Mouse (Mus musculus) gastrocnemius, postnatal 10 days (tissue): ENCODE results near the gene Krtap19-2. TPM values are rescaled to one million over a fixed set of nuclear protein-coding genes. Genes with fewer than 3 reads are reported as not detected.
A peak's percentile ranks its signal among the peaks of the same experiment; 100 is the strongest.

Experiments used
- DNase-seq: peaks from one replicate; pipeline ENCODE4 v3.0.0; 2021; ENCODE audit warnings: mixed read lengths
- long read RNA-seq, 2 experiments: library from polyadenylated mRNA; stranded (forward); transcript quantifications; one replicate each; pipeline ENCODE4 v2.0.0; 2021
- total RNA-seq, 2 experiments: library from RNA; stranded (reverse); gene quantifications; 2 replicates each; pipeline ENCODE4 v1.2.3; 2021

Krtap19-2 gene
- total RNA-seq = not detected
- long read RNA-seq, experiment 1 = 0 reads
- long read RNA-seq, experiment 2 = 0 reads

DNA sequence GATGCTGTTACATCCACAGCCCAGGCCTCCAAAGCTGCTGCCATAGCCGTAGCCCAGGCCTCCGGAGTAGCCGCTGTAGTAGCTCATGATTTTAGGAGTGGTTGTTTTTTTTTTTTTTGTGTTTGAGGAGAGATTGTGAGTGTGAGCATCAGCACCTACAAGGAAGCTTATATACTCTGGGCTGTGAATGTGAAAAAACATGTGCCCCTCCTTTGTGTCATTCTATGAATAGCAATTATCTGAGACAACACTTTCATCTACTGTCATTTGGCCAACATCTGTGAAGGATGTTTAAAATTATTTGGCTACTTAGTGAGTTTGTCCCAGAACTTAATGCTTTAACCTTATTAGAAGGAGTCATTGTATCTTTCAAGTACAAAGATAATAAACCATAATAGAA is at the start of gene Krtap19-2:
Gene Krtap19-2, minus strand, starts transcription at position 101 of the 400 bp plus-strand sequence.
- DNase-seq = no peak

GRCm38 (mm10) chr16:88896357-88896756 is 22.3 kb upstream of the Krtap19-2 start, which contains the start of gene Krtap19-5:
Krtap19-5 (minus strand) TSS chr16:88896457.
- no peak for DNase-seq

GRCm38 (mm10) chr16:88886870-88887269 is 12.8 kb upstream of the Krtap19-2 start:
- no peak for DNase-seq

DNA sequence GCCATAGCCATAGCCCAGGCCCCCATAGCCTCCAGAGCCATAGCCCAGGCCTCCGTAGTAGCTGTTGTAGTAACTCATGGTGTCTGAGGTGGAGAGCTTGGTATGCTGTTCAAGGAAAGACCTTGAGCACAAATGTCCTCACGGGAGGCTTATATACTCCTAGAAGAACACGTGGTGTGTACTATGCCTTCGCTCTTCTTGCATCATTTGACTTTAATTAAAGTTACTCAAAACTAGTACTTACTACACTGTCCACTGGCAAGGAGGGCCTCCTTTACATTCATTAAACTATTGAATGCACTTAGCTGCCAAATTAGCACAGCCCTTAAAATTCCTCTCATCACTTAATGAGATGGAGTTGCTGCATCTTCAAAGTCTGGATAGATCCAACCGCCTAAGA is 10.9 kb upstream of the Krtap19-2 start, which contains the start of gene Krtap19-4:
Gene Krtap19-4, minus strand, starts transcription at position 101 of the 400 bp plus-strand sequence.
- no peak for DNase-seq

DNA sequence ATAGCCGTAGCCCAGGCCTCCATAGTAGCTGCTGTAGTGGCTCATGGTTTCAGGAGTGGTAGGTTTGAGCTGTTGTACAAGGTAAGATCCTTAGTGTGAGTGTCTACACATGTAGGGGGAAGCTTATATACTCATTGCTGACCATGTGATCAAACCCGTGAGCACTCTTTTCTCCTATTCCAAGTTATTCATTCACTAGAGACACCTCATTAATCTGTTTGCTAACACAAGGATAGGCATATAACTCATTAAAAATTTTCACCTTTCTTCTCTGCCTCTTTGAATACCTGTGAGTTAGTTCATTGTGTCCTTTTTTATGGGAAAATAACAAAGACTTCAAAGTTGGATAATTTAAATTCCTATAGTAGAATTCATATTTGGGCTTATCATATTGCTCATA is 3.9 kb upstream of the Krtap19-2 start, which contains the start of gene Krtap19-3:
Gene Krtap19-3, minus strand, starts transcription at position 101 of the 400 bp plus-strand sequence.
- DNase-seq = no peak

DNA sequence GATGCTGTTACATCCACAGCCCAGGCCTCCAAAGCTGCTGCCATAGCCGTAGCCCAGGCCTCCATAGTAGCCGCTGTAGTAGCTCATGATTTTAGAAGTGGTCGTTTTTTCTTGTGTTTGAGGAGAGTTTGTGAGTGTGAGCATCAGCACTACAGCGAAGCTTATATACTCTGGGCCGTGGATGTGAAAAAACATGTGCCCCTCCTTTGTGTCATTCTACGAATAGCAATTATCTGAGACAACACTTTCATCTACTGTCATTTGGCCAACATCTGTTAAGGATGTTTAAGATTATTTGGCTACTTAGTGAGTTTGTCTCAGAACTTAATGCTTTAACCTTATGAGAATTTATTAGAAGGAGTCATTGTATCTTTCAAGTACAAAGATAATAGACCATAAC is 4.8 kb downstream of the Krtap19-2 start, which contains the start of gene Krtap19-1:
Gene Krtap19-1, minus strand, starts transcription at position 101 of the 400 bp plus-strand sequence.
- DNase-seq = no peak

DNA sequence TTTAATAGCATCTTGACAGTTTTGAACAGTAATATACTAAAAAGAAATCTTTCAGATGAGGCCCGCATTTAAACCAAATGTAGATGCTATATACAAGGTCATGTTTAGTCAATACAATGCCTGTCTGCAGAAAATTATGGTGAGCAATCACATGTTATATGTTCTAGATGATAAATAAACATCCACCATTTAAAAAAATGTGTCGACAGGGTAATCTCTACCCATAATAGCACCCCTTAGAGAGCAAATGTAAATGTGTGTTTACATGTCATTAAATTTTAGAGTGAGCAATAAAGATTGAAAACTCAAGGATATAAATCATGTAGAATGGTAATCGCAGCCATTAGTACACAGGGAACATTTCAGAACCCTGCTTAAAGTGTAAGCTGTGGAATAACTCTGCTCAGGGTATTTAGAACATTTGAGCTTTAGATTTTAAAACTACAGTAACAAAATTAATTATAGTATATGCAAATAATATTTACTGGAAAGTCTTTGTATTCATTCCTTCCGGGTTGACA is 9.1 kb downstream of the Krtap19-2 start:
- no peak for DNase-seq

- peak; percentile 8 for DNase-seq
These were observed 22.6 kb downstream of the Krtap19-2 start for GRCm38 (mm10) chr16:88851450-88851849.

- DNase-seq = no peak
These were observed 25.5 kb downstream of the Krtap19-2 start for GRCm38 (mm10) chr16:88848558-88848957.

DNA sequence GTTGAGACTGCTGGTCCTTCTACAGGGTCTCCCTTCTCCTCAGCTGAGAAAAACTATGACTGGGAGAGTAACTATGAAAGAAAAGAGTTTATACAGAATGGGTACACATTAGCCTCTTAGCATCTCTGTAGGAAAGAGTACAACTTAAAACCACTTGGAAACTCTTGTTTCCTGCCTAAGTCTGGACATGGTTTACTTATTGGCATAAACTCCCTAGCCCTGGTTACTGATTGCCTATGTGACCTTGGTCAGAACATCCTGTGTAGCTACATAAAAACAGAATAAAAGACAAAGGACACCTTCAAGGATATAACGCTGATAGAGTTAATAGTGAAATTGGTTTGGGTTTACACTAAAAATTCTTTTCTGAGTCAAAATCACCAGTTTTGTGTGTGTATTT is 26.7 kb downstream of the Krtap19-2 start:
- DNase-seq = no peak

DNA sequence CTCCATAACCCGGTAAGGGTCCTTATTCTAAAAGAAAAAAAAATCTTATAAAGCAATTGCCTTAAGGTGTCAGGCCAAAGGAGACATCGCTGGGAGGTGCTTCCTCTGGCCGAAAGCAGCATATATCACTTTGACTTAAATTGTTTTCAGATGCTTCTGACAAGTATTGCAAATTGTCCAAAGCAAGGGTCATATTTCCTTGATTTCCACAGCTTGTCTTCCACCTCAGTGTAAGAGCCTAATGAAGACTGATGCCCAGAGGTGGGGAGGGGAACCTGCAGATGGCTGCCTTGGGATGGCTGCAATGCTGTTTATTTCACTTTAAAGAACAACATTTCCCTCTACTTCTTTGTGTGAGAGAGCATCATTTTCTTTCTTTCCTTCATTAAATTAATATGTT is 47.1 kb downstream of the Krtap19-2 start:
- no peak for DNase-seq

GRCm38 (mm10) chr16:88826095-88826652 is 47.9 kb downstream of the Krtap19-2 start, which contains the start of gene Krtap14:
Krtap14 (minus strand) TSS chr16:88826145.
- no peak for DNase-seq

- no peak for DNase-seq
These were observed 50.3 kb downstream of the Krtap19-2 start for GRCm38 (mm10) chr16:88823736-88824135.

Other genes starting within 250 kb of the Krtap19-2 start
- under 1 TPM in 1 of 2 experiments, not detected in 1; 0.28 TPM for gene 2310079G19Rik, start 246.6 kb downstream of the Krtap19-2 start, total RNA-seq
- not detected for gene Krtap26-1, start 226.5 kb downstream of the Krtap19-2 start, total RNA-seq
- gene Krtap27-1, start 202.6 kb downstream of the Krtap19-2 start, total RNA-seq = not detected
- gene 2310061N02Rik, start 166.3 kb downstream of the Krtap19-2 start, total RNA-seq = not detected
- not detected for gene Krtap13-1, start 145.4 kb downstream of the Krtap19-2 start, total RNA-seq
- not detected for gene Krtap13, start 122.6 kb downstream of the Krtap19-2 start, total RNA-seq
- not detected for gene 2310034C09Rik, start 115.4 kb downstream of the Krtap19-2 start, total RNA-seq
- gene 2310057N15Rik, start 100.1 kb downstream of the Krtap19-2 start, total RNA-seq = not detected
- gene Gm5965, start 96.4 kb downstream of the Krtap19-2 start, total RNA-seq = not detected
- not detected for gene Gm20741, start 62.0 kb downstream of the Krtap19-2 start, total RNA-seq
- not detected for gene Krtap15, start 54.1 kb downstream of the Krtap19-2 start, total RNA-seq
- gene Krtap14, start 48.1 kb downstream of the Krtap19-2 start, total RNA-seq = not detected
- not detected for gene Krtap19-1, start 4.9 kb downstream of the Krtap19-2 start, total RNA-seq
- gene Krtap19-3, start 3.8 kb upstream of the Krtap19-2 start, total RNA-seq = not detected
- not detected for gene Krtap19-4, start 10.8 kb upstream of the Krtap19-2 start, total RNA-seq
- gene Krtap19-5, start 22.2 kb upstream of the Krtap19-2 start, total RNA-seq = not detected
- not detected for gene Krtap19-9b, start 58.0 kb upstream of the Krtap19-2 start, total RNA-seq
- not detected for gene Krtap16-3, start 88.6 kb upstream of the Krtap19-2 start, total RNA-seq
- gene Krtap22-2, start 136.5 kb upstream of the Krtap19-2 start, total RNA-seq = not detected
- gene Gm10229, start 141.0 kb upstream of the Krtap19-2 start, total RNA-seq = under 1 TPM in 1 of 2 experiments, not detected in 1; 0.63 TPM
- gene Krtap6-1, start 157.4 kb upstream of the Krtap19-2 start, total RNA-seq = not detected
- under 1 TPM in 1 of 2 experiments, not detected in 1; 0.96 TPM for gene Gm10228, start 167.2 kb upstream of the Krtap19-2 start, total RNA-seq
- not detected for gene Krtap6-5, start 173.6 kb upstream of the Krtap19-2 start, total RNA-seq
- gene 1110025L11Rik, start 189.7 kb upstream of the Krtap19-2 start, total RNA-seq = not detected
- not detected for gene Krtap6-3, start 209.7 kb upstream of the Krtap19-2 start, total RNA-seq